In the genomic region with DNA sequence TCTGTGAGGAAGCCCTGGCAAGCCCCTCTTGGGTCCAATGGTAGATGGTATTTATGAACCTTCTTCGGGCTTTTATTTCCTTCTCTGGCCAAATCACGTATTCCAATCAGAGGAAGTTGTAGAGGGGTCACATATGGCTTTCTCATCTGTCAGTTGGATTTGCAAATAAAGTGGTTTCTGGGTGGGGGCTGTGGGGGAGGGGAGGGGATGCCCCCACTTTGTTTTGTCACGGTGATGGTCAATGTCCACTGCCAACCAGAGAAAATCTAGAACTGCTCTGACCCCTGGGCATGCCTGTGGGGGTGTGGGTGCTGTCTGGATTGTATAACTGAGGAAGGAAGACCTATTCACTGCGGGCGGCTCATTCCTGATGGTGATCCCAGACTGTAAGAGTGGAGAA, we compare ENCODE assay signal across 31 mouse cellular contexts. TPM values are rescaled to one million over a fixed set of nuclear protein-coding genes. Genes with fewer than 3 reads are reported as not detected.
A peak's percentile ranks its signal among the peaks of the same experiment; 100 is the strongest.
DNase-seq lines count a peak whose midpoint lies in the region; ATAC-seq and TF ChIP-seq lines count a peak whose summit lies in the region.
"Had no signal": no experiment of that assay in that cellular context is flagged by ENCODE, and none has a peak within 500 bp of the region (broad histone marks: within the 10 kb centered on the region; RNA-seq: fewer than 3 reads in every experiment).

No protein-coding gene starts in this region.

- H3K9ac ChIP-seq in forebrain, embryonic 11.5 days (ENCODE audit: low read length), result no peak overlapping the region; the same call in 1 of the 2 replicates
- no peak overlapping the region for H3K9ac ChIP-seq in forebrain, postnatal 0 days
- no peak overlapping the region for H3K9ac ChIP-seq in midbrain, embryonic 11.5 days (ENCODE audit: low read length)
- H3K9ac ChIP-seq in intestine, embryonic 15.5 days, result no peak overlapping the region
- H3K9ac ChIP-seq: embryonic facial prominence, embryonic 13.5 days; forebrain, embryonic 12.5 days; heart, embryonic 15.5 days; hindbrain, embryonic 13.5 days; limb, embryonic 15.5 days; liver, embryonic 13.5 days; neural tube, embryonic 15.5 days had no signal

- H3K36me3 ChIP-seq in forebrain, embryonic 11.5 days (ENCODE audit: control insufficient read depth, insufficient read depth, low read length), result no peaks in the 10 kb centered on the region
- H3K36me3 ChIP-seq in forebrain, postnatal 0 days (ENCODE audit: insufficient read depth), result no peaks in the 10 kb centered on the region
- no peaks in the 10 kb centered on the region for H3K36me3 ChIP-seq in kidney, adult 2 months (ENCODE audit: control insufficient read depth, insufficient read depth, low read length)
- no peaks in the 10 kb centered on the region for H3K36me3 ChIP-seq in midbrain, embryonic 11.5 days (ENCODE audit: control insufficient read depth, insufficient read depth, low read length)
- no peaks in the 10 kb centered on the region for H3K36me3 ChIP-seq in midbrain, embryonic 10.5 days
- no peaks in the 10 kb centered on the region for H3K36me3 ChIP-seq in intestine, embryonic 15.5 days
- H3K36me3 ChIP-seq: embryonic facial prominence, embryonic 13.5 days; forebrain, embryonic 12.5 days; heart, embryonic 10.5 days; heart, embryonic 15.5 days; hindbrain, embryonic 13.5 days; limb, embryonic 10.5 days; limb, embryonic 15.5 days; liver, embryonic 13.5 days; neural tube, embryonic 15.5 days had no signal

- no peak for TF ChIP-seq CTCF in forebrain, postnatal 0 days (IDR thresholded peaks at IDR 0.05; ENCODE audit: low read depth)
- no peak for TF ChIP-seq CTCF in kidney, adult 2 months (conservative IDR thresholded peaks at IDR 0.05; ENCODE audit: insufficient read depth, insufficient read length, low read depth, low read length)

- no peak for TF ChIP-seq POLR2A in kidney, adult 2 months (IDR thresholded peaks at IDR 0.05; ENCODE audit: low read depth, low read length)

- H3K4me3 ChIP-seq in forebrain, embryonic 11.5 days (ENCODE audit: low read depth, low read length), result no peak overlapping the region
- no peak overlapping the region for H3K4me3 ChIP-seq in forebrain, postnatal 0 days (ENCODE audit: low read depth, low read length)
- H3K4me3 ChIP-seq in kidney, adult 2 months (ENCODE audit: insufficient read depth, low read depth, low read length), result no peak overlapping the region
- H3K4me3 ChIP-seq in midbrain, embryonic 11.5 days (ENCODE audit: low read depth, low read length), result no peak overlapping the region
- no peak overlapping the region for H3K4me3 ChIP-seq in midbrain, embryonic 10.5 days
- H3K4me3 ChIP-seq in intestine, embryonic 15.5 days (replicated peaks), result no peak overlapping the region
- H3K4me3 ChIP-seq: embryonic facial prominence, embryonic 13.5 days; forebrain, embryonic 12.5 days; heart, embryonic 10.5 days; heart, embryonic 15.5 days; hindbrain, embryonic 13.5 days; limb, embryonic 10.5 days; limb, embryonic 15.5 days; liver, embryonic 13.5 days; neural tube, embryonic 15.5 days had no signal

- ATAC-seq in forebrain, embryonic 11.5 days (replicated peaks; ENCODE audit: low FRiP score), result no peak
- no peak for ATAC-seq in forebrain, postnatal 0 days
- ATAC-seq in midbrain, embryonic 11.5 days (ENCODE audit: low FRiP score), result no peak
- 0 out of 2 replicates have a peak, but pooled peaks have one; percentile 11 for ATAC-seq in intestine, embryonic 15.5 days
- ATAC-seq: inflammation-experienced regulatory T-cells, adult 6 months; Patski had no signal

- H3K27me3 ChIP-seq in forebrain, embryonic 11.5 days (ENCODE audit: control insufficient read depth, insufficient read depth, low read length), result no peaks in the 10 kb centered on the region; the same call in 1 of the 2 replicates
- no peaks in the 10 kb centered on the region for H3K27me3 ChIP-seq in forebrain, postnatal 0 days (ENCODE audit: insufficient read depth, low read length)
- no peaks in the 10 kb centered on the region for H3K27me3 ChIP-seq in kidney, adult 2 months (replicated peaks; ENCODE audit: control insufficient read depth, insufficient read depth, low read length)
- peaks cover 6% of the 10 kb centered on the region; the same call in 1 of the 2 replicates for H3K27me3 ChIP-seq in midbrain, embryonic 11.5 days (ENCODE audit: control insufficient read depth, insufficient read depth, low read length)
- H3K27me3 ChIP-seq in midbrain, embryonic 10.5 days (ENCODE audit: low read depth, poor library complexity, severe bottlenecking), result peaks cover 39% of the 10 kb centered on the region
- H3K27me3 ChIP-seq in intestine, embryonic 15.5 days (replicated peaks), result no peaks in the 10 kb centered on the region
- H3K27me3 ChIP-seq: embryonic facial prominence, embryonic 13.5 days; heart, embryonic 15.5 days; limb, embryonic 15.5 days; liver, embryonic 13.5 days; Patski had no signal

- H3K27ac ChIP-seq in forebrain, embryonic 11.5 days (ENCODE audit: low read depth, low read length), result no peak overlapping the region
- H3K27ac ChIP-seq in forebrain, postnatal 0 days (ENCODE audit: low read depth, low read length), result no peak overlapping the region
- peak overlapping the region; percentile 28; the same call in 1 of the 2 replicates for H3K27ac ChIP-seq in kidney, adult 2 months (ENCODE audit: insufficient read depth, low read depth, low read length)
- no peak overlapping the region for H3K27ac ChIP-seq in midbrain, embryonic 11.5 days (ENCODE audit: low read depth, low read length)
- H3K27ac ChIP-seq in midbrain, embryonic 10.5 days (replicated peaks), result no peak overlapping the region; the same call in 1 of the 2 replicates
- H3K27ac ChIP-seq in intestine, embryonic 15.5 days, result 0 out of 2 replicates have a peak overlapping the region, but pooled peaks have one; percentile 17
- H3K27ac ChIP-seq: embryonic facial prominence, embryonic 13.5 days; forebrain, embryonic 12.5 days; heart, embryonic 10.5 days; heart, embryonic 15.5 days; hindbrain, embryonic 13.5 days; limb, embryonic 10.5 days; limb, embryonic 15.5 days; liver, embryonic 13.5 days; neural tube, embryonic 15.5 days had no signal

- H3K4me2 ChIP-seq in forebrain, embryonic 11.5 days (ENCODE audit: low read depth, low read length, severe bottlenecking), result peak overlapping the region; percentile 21; the same call in 1 of the 2 replicates
- no peak overlapping the region for H3K4me2 ChIP-seq in forebrain, postnatal 0 days (ENCODE audit: low read depth)
- no peak overlapping the region for H3K4me2 ChIP-seq in midbrain, embryonic 11.5 days
- no peak overlapping the region for H3K4me2 ChIP-seq in intestine, embryonic 15.5 days (replicated peaks)
- H3K4me2 ChIP-seq: embryonic facial prominence, embryonic 13.5 days; forebrain, embryonic 12.5 days; heart, embryonic 15.5 days; hindbrain, embryonic 13.5 days; limb, embryonic 15.5 days; liver, embryonic 13.5 days; neural tube, embryonic 15.5 days had no signal

- WGBS in forebrain, embryonic 11.5 days, result 67% methylated on average over 5 of the region's 5 CpGs
- WGBS in forebrain, postnatal 0 days, result 43% methylated on average over 5 of the region's 5 CpGs
- WGBS in kidney, adult 2 months, result 67% methylated on average over 5 of the region's 5 CpGs
- WGBS in midbrain, embryonic 11.5 days, result 46% methylated on average over 5 of the region's 5 CpGs
- 59% methylated on average over 5 of the region's 5 CpGs for WGBS in midbrain, embryonic 10.5 days
- WGBS in intestine, embryonic 15.5 days, result 53% methylated on average over 5 of the region's 5 CpGs

- H3K4me1 ChIP-seq in forebrain, embryonic 11.5 days (replicated peaks; ENCODE audit: control insufficient read depth, insufficient read depth, low read length), result peaks cover 4% of the 10 kb centered on the region; the same call in 1 of the 2 replicates
- H3K4me1 ChIP-seq in forebrain, postnatal 0 days (ENCODE audit: insufficient read depth), result no peaks in the 10 kb centered on the region
- H3K4me1 ChIP-seq in kidney, adult 2 months (ENCODE audit: control insufficient read depth, insufficient read depth, low read length), result peaks cover 17% of the 10 kb centered on the region
- H3K4me1 ChIP-seq in midbrain, embryonic 11.5 days (ENCODE audit: control insufficient read depth, insufficient read depth, low read length), result peaks cover 8% of the 10 kb centered on the region; the same call in 1 of the 2 replicates
- H3K4me1 ChIP-seq in midbrain, embryonic 10.5 days, result peaks cover 35% of the 10 kb centered on the region
- peaks cover 8% of the 10 kb centered on the region for H3K4me1 ChIP-seq in intestine, embryonic 15.5 days (replicated peaks)
- H3K4me1 ChIP-seq: hindbrain, embryonic 13.5 days had no signal

- no peaks in the 10 kb centered on the region for H3K9me3 ChIP-seq in forebrain, embryonic 11.5 days (ENCODE audit: control insufficient read depth, low read length)
- H3K9me3 ChIP-seq in forebrain, postnatal 0 days (ENCODE audit: low read length), result no peaks in the 10 kb centered on the region
- no peaks in the 10 kb centered on the region for H3K9me3 ChIP-seq in midbrain, embryonic 11.5 days (ENCODE audit: control insufficient read depth, low read length)
- H3K9me3 ChIP-seq in midbrain, embryonic 10.5 days (replicated peaks), result no peaks in the 10 kb centered on the region
- H3K9me3 ChIP-seq in intestine, embryonic 15.5 days, result no peaks in the 10 kb centered on the region
- H3K9me3 ChIP-seq: embryonic facial prominence, embryonic 13.5 days; forebrain, embryonic 12.5 days; heart, embryonic 10.5 days; heart, embryonic 15.5 days; hindbrain, embryonic 13.5 days; limb, embryonic 10.5 days; limb, embryonic 15.5 days; liver, embryonic 13.5 days; neural tube, embryonic 15.5 days had no signal

- DNase-seq in forebrain, embryonic 11.5 days (ENCODE audit: low spot score), result no peak
- no peak for DNase-seq in forebrain, postnatal 0 days
- no peak for DNase-seq in kidney, adult 2 months
- DNase-seq in kidney, adult 11 months, result no peak
- peak; percentile 88 for DNase-seq in midbrain, embryonic 11.5 days (ENCODE audit: low spot score, missing footprints)
- DNase-seq in midbrain, embryonic 10.5 days (ENCODE audit: low spot score), result no peak
- no peak for DNase-seq in urinary bladder, adult 18-20 months (ENCODE audit: low spot score in 2 of 2)
- DNase-seq: adrenal gland, postnatal 10 days; cerebellum, adult 11 months; cerebellum, adult 9-10 months; gastrocnemius, postnatal 25 days; heart, adult 11 months; kidney, postnatal 10 days; layer of hippocampus, adult 9-11 months; liver, embryonic 13.5 days; lung, adult 18-20 months; lung, postnatal 36 days; right cerebral cortex, postnatal 25 days; spleen, adult 18-20 months; thymus, postnatal 14 days had no signal

RNA-seq across cellular contexts. Expression of a gene that starts 4.6 kb away (rescaled TPM):
- 0.13 and 1.0 TPM in 2 replicates for polyA plus RNA-seq in forebrain, embryonic 11.5 days (2014; fragmentation: Nextera tagmentation; extraction: Ambion mirVana)
- total RNA-seq in forebrain, postnatal 0 days (2014; rRNA removed), result 1.9 and 3.1 TPM in 2 replicates
- polyA plus RNA-seq in forebrain, postnatal 0 days (2015; fragmentation: Nextera tagmentation; extraction: Ambion mirVana), result 0.62 and 0.68 TPM in 2 replicates
- polyA plus RNA-seq in kidney, adult 2 months (2012; rRNA removed), result 0.17 and 0.42 TPM in 2 replicates
- 0.18 and 0.25 TPM in 2 replicates for polyA plus RNA-seq in midbrain, embryonic 11.5 days (2014; fragmentation: Nextera tagmentation; extraction: Ambion mirVana)
- polyA plus RNA-seq in midbrain, embryonic 10.5 days (2016; fragmentation: Nextera tagmentation; extraction: Ambion mirVana), result 0.11 and 0.36 TPM in 2 replicates
- polyA plus RNA-seq in intestine, embryonic 15.5 days (2015; fragmentation: Nextera tagmentation; extraction: Ambion mirVana), result 0.24 and 0.47 TPM in 2 replicates

RNA-seq across cellular contexts. Expression of a gene that starts 22.7 kb away (rescaled TPM):
- 16.0 and 17.6 TPM in 2 replicates for polyA plus RNA-seq in forebrain, embryonic 11.5 days (2014; fragmentation: Nextera tagmentation; extraction: Ambion mirVana)
- 28.9 and 40.2 TPM in 2 replicates for total RNA-seq in forebrain, postnatal 0 days (2014; rRNA removed)
- polyA plus RNA-seq in forebrain, postnatal 0 days (2015; fragmentation: Nextera tagmentation; extraction: Ambion mirVana), result 8.2 and 12.7 TPM in 2 replicates
- 5.4 and 6.1 TPM in 2 replicates for polyA plus RNA-seq in kidney, adult 2 months (2012; rRNA removed)
- polyA plus RNA-seq in midbrain, embryonic 11.5 days (2014; fragmentation: Nextera tagmentation; extraction: Ambion mirVana), result 13.0 and 13.2 TPM in 2 replicates
- polyA plus RNA-seq in midbrain, embryonic 10.5 days (2016; fragmentation: Nextera tagmentation; extraction: Ambion mirVana), result 7.7 and 11.0 TPM in 2 replicates
- polyA plus RNA-seq in intestine, embryonic 15.5 days (2015; fragmentation: Nextera tagmentation; extraction: Ambion mirVana), result 5.7 and 5.8 TPM in 2 replicates

Comparison
In these comparisons a context has a peak if more than half of its experiments do, and no peak if none do; other contexts are left out.
1. H3K27ac ChIP-seq: peak in kidney, adult 2 months (single experiment) and intestine, embryonic 15.5 days (single experiment); none in forebrain, embryonic 11.5 days (single experiment), forebrain, postnatal 0 days (single experiment), midbrain, embryonic 11.5 days (single experiment) and midbrain, embryonic 10.5 days (single experiment).